Mouse (Mus musculus) olfactory bulb, adult 2 months (tissue): ENCODE measurements around the gene Megf11.

Source experiments
- CTCF ChIP-seq: fragments of 200-500 bp; IDR thresholded peaks from 2 replicates; pipeline ENCODE4 v1.5.1; 2012; ENCODE audit warnings: low read depth, mild to moderate bottlenecking, low read length, moderate library complexity; ENCODE audit not compliant: insufficient read depth
- POLR2A ChIP-seq: fragments of 200-500 bp; IDR thresholded peaks from 2 replicates; pipeline ENCODE4 v1.6.1; 2012; ENCODE audit warnings: mild to moderate bottlenecking, low read depth, low read length, moderate library complexity; ENCODE audit not compliant: insufficient read depth

DNA sequence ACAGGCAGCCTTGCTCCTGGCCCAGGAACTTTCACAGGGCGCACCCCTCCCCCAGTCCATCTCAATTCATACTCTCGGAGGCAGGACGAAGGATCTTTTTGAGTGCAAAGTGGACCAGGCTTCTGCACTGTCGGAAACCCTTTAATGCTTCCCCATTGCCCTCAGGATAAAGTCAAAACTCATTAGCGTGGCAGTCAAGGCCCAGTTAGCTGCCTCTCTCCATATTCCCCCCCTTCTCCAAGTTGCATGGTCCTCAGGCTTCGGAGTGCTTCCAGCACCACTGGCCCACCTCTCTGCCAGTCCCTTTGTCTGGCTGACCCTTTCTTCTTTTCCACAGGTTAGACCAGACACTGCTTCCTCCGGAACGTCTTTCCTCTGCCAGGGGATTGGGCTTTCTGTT lies 16.7 kb downstream of the Megf11 start:
- no peak for TF ChIP-seq CTCF
- TF ChIP-seq POLR2A = no peak
